Mouse (Mus musculus): ENCODE data around the gene Laptm4a. TPM values are rescaled to one million over a fixed set of nuclear protein-coding genes. Genes with fewer than 3 reads are reported as not detected.

Gene Laptm4a
- 100 to 1,000 TPM; 184 to 192 TPM for total RNA-seq (2021)
- long read RNA-seq, experiment 1, transcript Laptm4a-201 (7 exons, 1,773 nt), result major isoform, 39 of 53 reads
- long read RNA-seq, experiment 1, partial matches to known transcripts, result 1 of 53 reads
- long read RNA-seq, experiment 1, other reads (novel, unspliced or antisense), result 13 of 53 reads
- long read RNA-seq, experiment 2, transcript Laptm4a-201 (7 exons, 1,773 nt), result major isoform, 39 of 50 reads
- long read RNA-seq, experiment 2, partial matches to known transcripts, result 2 of 50 reads
- long read RNA-seq, experiment 2, other reads (novel, unspliced or antisense), result 9 of 50 reads

DNA sequence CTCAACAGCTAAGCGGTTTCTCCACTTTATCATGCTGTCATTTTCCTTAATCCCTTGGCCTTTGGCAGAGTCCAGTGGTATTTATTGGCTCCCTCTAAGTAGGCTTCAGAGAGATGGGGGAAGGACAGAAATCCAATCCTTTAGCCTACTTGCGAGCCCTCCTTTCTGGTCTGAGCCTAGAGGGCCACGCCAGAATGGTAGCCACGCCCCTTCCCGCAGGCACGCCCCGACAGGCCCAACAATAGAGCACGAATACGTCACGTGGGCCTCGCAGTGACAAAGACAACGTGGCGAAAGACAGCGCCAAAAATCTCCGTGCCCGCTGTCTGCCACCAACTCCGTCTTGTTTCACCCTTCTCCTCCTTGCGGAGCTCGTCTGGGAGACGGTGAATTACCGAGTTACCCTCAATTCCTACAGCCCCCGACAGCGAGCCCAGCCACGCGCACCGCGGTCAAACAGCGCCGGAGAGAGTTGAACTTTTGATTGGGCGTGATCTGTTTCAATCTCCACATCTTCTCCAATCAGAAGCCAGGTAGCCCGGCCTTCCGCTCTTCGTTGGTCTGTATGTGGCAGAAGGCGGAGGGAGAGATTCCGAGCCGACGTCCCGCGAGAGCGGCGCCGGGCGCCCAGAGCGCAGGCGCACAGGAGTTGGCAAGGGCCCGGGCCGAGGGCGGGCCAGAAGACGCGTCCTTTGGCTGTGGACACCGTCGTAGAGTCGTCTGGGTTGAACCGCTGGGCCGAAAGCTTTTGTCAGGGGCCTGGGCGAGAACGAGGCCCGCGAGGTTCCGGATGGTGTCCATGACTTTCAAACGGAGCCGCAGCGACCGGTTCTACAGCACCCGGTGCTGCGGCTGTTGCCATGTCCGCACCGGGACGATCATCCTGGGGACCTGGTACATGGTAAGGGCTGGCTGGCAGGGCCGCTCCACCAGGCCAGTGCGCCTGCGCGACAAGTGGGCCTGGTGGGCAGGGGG is at the start of gene Laptm4a:
TSS of gene Laptm4a (plus strand) at position 271 of the 975 bp plus-strand sequence.
- peak; percentile 93 to 98 for DNase-seq (ENCODE audit: low spot score in 2 of 2)

- no peak for DNase-seq (ENCODE audit: low spot score in 2 of 2)
Observed at GRCm38 (mm10) chr12:8875583-8875982, 45.9 kb upstream of the Laptm4a start.

DNA sequence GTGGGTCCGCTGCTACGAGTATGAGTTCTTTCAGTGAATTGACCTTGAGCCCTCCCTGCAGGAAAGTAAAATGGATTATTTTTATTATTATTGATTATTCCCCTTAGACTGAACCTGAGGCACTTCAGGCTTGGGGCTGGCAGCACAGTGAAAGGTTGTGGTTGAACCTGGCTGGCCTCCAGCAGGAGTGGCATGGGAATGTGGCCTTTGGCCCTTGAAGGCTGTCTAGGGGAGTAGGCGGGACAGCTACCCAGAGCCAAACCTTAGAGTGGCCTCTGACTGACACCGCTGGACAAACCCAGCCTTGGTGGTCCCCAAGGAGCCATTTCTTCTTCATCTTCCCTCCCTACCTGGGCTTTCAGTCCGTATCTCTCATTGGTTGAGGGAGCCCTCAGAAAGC is 44.6 kb upstream of the Laptm4a start:
- DNase-seq (ENCODE audit: low spot score in 2 of 2), result no peak

GRCm38 (mm10) chr12:8877413-8877812 is 44.1 kb upstream of the Laptm4a start:
- DNase-seq (ENCODE audit: low spot score in 2 of 2), result no peak

DNA sequence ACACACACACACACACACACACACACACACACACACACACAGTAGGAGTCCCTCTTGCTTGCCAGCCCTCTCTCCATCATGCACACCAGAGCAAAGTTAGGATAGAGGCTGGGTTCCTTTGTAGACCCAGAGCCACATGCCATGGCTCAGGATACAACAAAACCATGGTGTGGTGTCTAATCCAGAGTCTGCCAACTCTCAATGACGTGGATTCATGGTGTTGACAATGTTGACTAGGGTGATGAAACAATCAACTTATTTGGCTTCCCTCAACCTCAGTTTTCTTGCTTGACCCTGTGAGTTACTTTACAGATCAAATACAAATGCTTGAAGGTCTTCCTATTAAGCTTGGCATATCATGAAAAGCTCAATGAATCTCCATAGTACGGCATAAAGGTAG is 42.7 kb upstream of the Laptm4a start:
- no peak for DNase-seq (ENCODE audit: low spot score in 2 of 2)

GRCm38 (mm10) chr12:8879389-8879788 is 42.1 kb upstream of the Laptm4a start:
- no peak for DNase-seq (ENCODE audit: low spot score in 2 of 2)

DNA sequence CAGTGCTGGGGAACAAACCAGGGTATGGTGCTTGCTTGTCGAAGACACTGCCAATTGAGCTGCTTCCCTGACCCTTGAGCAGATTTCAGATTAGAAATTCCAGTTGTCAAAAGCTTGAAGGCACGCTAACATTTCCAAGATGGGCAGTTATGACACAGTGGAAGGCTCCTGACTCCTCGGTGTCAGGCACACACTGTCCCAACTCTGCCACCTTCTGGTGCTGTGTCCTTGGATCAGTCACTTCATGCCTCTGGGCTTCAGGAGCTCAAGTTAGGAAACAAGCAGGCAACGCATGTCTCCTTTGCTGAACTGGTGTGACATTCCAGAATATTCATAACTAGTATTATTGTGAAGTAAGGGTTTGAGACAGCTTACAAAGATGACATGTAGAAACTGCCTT is 39.7 kb upstream of the Laptm4a start:
- DNase-seq (ENCODE audit: low spot score in 2 of 2), result no peak

- no peak for DNase-seq (ENCODE audit: low spot score in 2 of 2)
Observed at GRCm38 (mm10) chr12:8882376-8882775, 39.1 kb upstream of the Laptm4a start.

GRCm38 (mm10) chr12:8884426-8885145 is 36.9 kb upstream of the Laptm4a start:
- no peak for DNase-seq (ENCODE audit: low spot score in 2 of 2)

GRCm38 (mm10) chr12:8885146-8885543 is 36.3 kb upstream of the Laptm4a start:
- DNase-seq (ENCODE audit: low spot score in 2 of 2), result no peak

GRCm38 (mm10) chr12:8885950-8886349 is 35.5 kb upstream of the Laptm4a start:
- DNase-seq (ENCODE audit: low spot score in 2 of 2), result no peak

- DNase-seq (ENCODE audit: low spot score in 2 of 2), result no peak
Observed at GRCm38 (mm10) chr12:8888445-8888844, 33.0 kb upstream of the Laptm4a start.

DNA sequence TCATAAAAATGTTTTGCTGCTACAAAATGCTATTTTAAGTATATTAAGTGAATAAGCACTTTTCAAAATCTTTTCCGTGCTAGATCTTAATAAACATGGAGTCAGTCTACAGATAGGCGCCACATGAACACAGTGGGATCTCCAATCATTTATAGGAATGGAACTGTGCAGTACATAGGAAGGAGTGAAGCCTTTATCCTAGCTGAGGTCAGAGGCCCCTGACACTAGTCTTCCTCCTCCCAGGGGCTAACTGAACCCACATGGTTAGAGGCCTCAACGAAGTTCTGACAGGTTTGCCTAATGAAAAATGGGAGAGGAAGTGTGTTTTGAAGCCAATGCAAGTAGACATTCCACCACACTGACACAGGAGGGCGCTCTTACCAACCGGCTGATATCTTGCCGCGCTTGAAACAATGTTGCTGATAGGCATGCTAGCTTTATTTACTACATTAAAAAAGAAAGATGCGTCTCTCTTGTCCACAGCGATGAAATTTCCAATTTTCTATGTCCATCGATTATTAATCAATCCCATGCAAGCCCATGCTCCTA is 32.3 kb upstream of the Laptm4a start:
- DNase-seq (ENCODE audit: low spot score in 2 of 2), result peak; percentile 72 to 78

DNA sequence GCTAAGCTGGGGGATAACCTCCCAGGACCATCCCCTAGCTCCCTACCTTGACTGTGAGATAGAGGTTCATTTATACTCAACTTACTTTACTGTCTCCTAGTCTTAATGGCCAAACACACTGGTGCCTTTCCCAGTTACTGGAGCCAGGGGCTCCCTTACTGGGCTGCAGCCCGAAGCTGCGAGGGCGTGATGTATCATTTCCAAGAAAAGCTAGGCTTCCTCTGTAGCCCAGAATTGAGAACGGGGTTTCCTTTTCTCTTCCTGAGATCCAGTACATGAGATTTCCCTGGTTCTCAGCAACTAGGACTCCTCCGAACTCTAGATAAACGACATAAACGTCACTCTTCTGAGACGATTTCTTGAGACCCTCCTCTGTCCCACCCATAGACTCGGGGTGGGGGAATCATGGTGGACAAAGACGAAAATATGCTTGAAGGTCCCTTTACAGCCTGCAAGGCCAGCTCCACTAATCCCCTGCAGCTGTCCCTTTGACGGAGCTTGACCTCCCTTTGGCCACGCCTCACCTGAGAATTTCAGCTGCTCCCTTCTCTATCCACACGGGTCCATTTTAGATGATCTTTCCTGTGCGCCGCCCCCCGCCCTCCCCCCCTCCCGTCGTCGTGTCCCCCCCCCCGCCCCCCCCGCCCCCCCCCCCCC is 28.5 kb upstream of the Laptm4a start:
- peak in 1 of 2 experiments; percentile 25 for DNase-seq (ENCODE audit: low spot score in 2 of 2)

- DNase-seq (ENCODE audit: low spot score in 2 of 2), result no peak
Observed at GRCm38 (mm10) chr12:8897140-8897539, 24.3 kb upstream of the Laptm4a start.

- DNase-seq (ENCODE audit: low spot score in 2 of 2), result no peak
Observed at GRCm38 (mm10) chr12:8898879-8899785, 22.3 kb upstream of the Laptm4a start.

- DNase-seq (ENCODE audit: low spot score in 2 of 2), result no peak
Observed at GRCm38 (mm10) chr12:8900107-8900698, 21.3 kb upstream of the Laptm4a start.

- DNase-seq (ENCODE audit: low spot score in 2 of 2), result no peak
Observed at GRCm38 (mm10) chr12:8900919-8901663, 20.4 kb upstream of the Laptm4a start.

Data from left cerebral cortex, adult 18-20 months (tissue).